Mouse (Mus musculus) limb, embryonic 11.5 days (tissue): ENCODE data around the gene Bcar3. TPM values are rescaled to one million over a fixed set of nuclear protein-coding genes. Genes with fewer than 3 reads are reported as not detected.

Experiments
- ATAC-seq: fragments of 200-750 bp; cut with Nextera tagmentation; 2 replicates; pipeline ENCODE4 v1.8.0; 2017; ENCODE audit warnings: low read depth; ENCODE audit not compliant: insufficient number of reproducible peaks, low FRiP score, low TSS enrichment
- DNase-seq: peaks from one replicate; pipeline ENCODE4 v3.0.0-alpha.2; 2015; ENCODE audit warnings: low spot score
- H3K27ac ChIP-seq: fragments of 300-500 bp; sonication (generic); replicated peaks from 2 replicates; pipeline ENCODE4 v1.5.1; 2014; ENCODE audit warnings: low read depth, mild to moderate bottlenecking, low read length
- H3K27me3 ChIP-seq: fragments of 300-500 bp; sonication (generic); 2 replicates; pipeline ENCODE4 v1.6.1; 2014; ENCODE audit warnings: mild to moderate bottlenecking, low read length, mixed read lengths; ENCODE audit not compliant: control insufficient read depth, insufficient read depth
- H3K36me3 ChIP-seq: fragments of 300-500 bp; sonication (generic); 2 replicates; pipeline ENCODE4 v1.6.1; 2014; ENCODE audit warnings: mild to moderate bottlenecking, low read length, moderate library complexity, mixed read lengths; ENCODE audit not compliant: control insufficient read depth, insufficient read depth
- H3K4me1 ChIP-seq: fragments of 300-500 bp; sonication (generic); 2 replicates; pipeline ENCODE4 v1.6.1; 2014; ENCODE audit warnings: low read length, mixed read lengths; ENCODE audit not compliant: control insufficient read depth, insufficient read depth
- H3K4me2 ChIP-seq: fragments of 300-500 bp; sonication (generic); 2 replicates; pipeline ENCODE4 v1.6.1; 2014; ENCODE audit warnings: low read depth, mild to moderate bottlenecking, moderate library complexity; ENCODE audit not compliant: severe bottlenecking
- H3K4me3 ChIP-seq: fragments of 300-500 bp; sonication (generic); 2 replicates; pipeline ENCODE4 v1.5.1; 2014; ENCODE audit warnings: low read depth, low read length
- H3K9ac ChIP-seq: fragments of 300-500 bp; sonication (generic); 2 replicates; pipeline ENCODE4 v1.6.1; 2014; ENCODE audit warnings: mild to moderate bottlenecking, low read length
- H3K9me3 ChIP-seq: fragments of 300-500 bp; sonication (generic); 2 replicates; pipeline ENCODE4 v1.6.1; 2016; ENCODE audit warnings: low read length; ENCODE audit not compliant: control insufficient read depth
- WGBS: fragments of 180-500 bp; shearing (Covaris S2); extraction: QIAGEN DNeasy Blood & Tissue Kit; methylation state at CpG from one replicate; pipeline ENCODE4 v1.1.7; 2014; 5-methylcytosine and 5-hydroxymethylcytosine counted together
- polyA plus RNA-seq: library from polyadenylated mRNA; unstranded; fragments of >200 nt; fragmentation: Nextera tagmentation; extraction: Ambion mirVana; gene quantifications from 2 replicates; pipeline ENCODE4 v1.2.1, GENCODE M21; 2014

Bcar3 gene
- polyA plus RNA-seq, 1 experiment from 2014 or later, result 3.8 TPM

DNA sequence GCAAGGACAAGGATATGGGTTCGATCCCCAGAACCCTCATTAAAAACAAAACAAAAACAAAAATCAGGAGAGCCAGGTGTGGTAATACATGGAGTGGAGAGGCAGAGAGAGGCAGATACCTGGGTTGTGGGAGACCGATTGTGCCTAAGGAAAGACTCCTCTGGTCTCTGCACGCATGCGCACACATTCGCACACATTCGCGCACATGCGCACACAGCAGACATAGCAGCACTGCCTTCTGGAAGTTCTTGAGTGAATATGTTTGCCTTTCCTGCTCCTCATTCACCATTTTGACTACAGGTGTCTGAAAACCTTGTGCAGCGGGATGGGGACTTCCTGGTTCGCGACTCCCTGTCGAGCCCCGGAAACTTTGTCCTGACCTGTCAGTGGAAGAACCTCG lies 213.9 kb downstream of the Bcar3 start:
- Histone ChIP-seq H3K9me3 (no peaks in the 10 kb centered on the region), H3K4me1 (peaks cover 18% of the 10 kb centered on the region), H3K4me2 (no peak overlapping the region), H3K27ac (no peak overlapping the region), H3K36me3 (no peaks in the 10 kb centered on the region), H3K27me3 (no peaks in the 10 kb centered on the region), H3K4me3 (no peak overlapping the region), H3K9ac (no peak overlapping the region)
- 95% methylated on average over 14 of the region's 14 CpGs for WGBS
- no peak for ATAC-seq
- DNase-seq, result no peak

DNA sequence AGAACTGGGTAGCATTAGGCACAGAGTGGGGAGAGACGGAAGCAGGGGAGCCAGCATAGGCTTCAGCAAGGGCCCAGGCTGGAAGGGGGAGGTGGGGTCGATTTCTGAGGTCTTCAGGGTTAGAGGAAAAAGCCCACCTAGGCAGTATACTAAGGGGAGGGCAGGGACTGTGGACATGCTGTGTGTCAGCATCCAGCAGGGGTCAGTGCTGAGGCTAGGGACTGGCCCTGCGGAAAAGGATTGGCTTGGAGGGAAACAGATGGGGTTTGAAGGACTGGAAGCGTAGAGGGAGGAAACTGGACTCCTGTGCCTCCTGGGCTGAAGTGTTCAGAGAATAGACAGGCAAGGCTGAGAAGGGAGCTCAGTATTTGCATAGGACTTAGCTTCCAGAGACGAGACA lies 215.1 kb downstream of the Bcar3 start:
- Histone ChIP-seq H3K4me2 (no peak overlapping the region), H3K4me1 (peaks cover 18% of the 10 kb centered on the region), H3K4me3 (no peak overlapping the region), H3K36me3 (no peaks in the 10 kb centered on the region), H3K27me3 (no peaks in the 10 kb centered on the region), H3K27ac (no peak overlapping the region), H3K9ac (no peak overlapping the region), H3K9me3 (no peaks in the 10 kb centered on the region)
- DNase-seq, result peak; percentile 87
- peak; percentile 58 for ATAC-seq
- WGBS, result 24% methylated on average over 5 of the region's 5 CpGs

DNA sequence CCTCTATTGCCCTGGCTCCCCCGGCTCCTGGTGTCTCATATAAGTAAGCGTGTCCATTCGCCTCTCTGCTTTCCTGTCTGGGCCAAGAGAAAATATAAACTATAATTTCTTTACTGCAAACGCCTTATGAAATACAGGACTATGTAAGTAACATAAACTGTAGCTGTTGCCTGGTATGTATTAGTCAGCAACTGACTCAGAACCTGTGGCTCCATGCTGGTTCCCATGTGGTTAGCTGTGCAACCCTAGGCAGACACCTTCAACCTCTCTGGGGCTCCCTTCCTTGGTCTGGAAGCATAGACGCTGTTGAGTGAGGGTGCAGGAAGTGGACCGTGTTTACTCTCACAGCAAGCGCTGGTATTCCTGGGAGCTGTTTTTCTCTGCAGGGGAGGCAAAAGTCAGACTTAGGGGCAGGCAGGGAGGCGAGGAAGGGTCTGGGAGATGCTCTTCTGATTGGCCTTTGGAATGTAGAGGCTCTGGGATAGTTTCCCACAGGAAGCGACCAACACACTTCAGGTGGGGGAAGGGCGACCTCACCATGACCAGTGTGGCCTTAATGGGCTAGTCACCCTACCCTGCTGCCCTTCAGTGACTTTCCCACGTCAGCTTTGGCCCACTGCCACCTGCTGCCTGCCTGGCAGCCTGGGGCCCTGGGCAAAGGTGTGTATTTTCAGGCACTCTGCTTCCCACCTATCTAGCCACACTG lies 215.8 kb downstream of the Bcar3 start:
- no peaks in the 10 kb centered on the region for H3K36me3 ChIP-seq
- ATAC-seq (no peak), DNase-seq (no peak)
- H3K27ac ChIP-seq, result no peak overlapping the region
- no peaks in the 10 kb centered on the region for H3K9me3 ChIP-seq
- H3K4me2 ChIP-seq, result no peak overlapping the region
- no peak overlapping the region for H3K9ac ChIP-seq
- peaks cover 18% of the 10 kb centered on the region for H3K4me1 ChIP-seq
- no peaks in the 10 kb centered on the region for H3K27me3 ChIP-seq
- H3K4me3 ChIP-seq, result no peak overlapping the region
- 61% methylated on average over 11 of the region's 11 CpGs for WGBS

DNA sequence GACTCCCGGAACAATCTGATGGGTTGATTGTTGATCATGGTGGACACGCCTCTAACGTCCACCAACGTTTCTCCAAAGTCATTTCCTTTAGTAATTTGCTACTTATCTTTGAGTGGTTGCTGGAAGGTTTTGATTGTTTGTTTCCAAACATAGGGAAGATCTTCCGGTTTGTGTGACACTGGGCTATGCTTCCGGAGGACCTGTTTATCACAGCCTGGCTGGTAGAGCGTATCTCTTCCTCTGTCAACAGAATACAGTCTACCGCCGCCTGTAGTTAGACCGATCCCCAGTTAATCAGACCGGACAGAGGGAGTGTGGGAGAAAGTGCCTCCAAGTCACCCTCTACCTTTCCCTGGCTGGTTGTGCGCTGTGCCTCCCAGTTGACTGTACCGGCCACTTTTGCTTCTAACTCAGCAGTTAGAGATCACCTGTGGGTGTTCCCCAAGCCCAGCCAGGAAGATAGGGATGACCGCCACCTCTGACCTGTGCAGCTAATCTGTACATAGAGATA lies 216.4 kb downstream of the Bcar3 start:
- no peaks in the 10 kb centered on the region for H3K27me3 ChIP-seq
- H3K4me1 ChIP-seq, result peaks cover 20% of the 10 kb centered on the region
- no peak overlapping the region for H3K4me2 ChIP-seq
- H3K4me3 ChIP-seq, result no peak overlapping the region
- H3K9ac ChIP-seq, result no peak overlapping the region
- ATAC-seq (no peak), DNase-seq (no peak)
- 88% methylated on average over 14 of the region's 14 CpGs for WGBS
- H3K27ac ChIP-seq, result no peak overlapping the region
- no peaks in the 10 kb centered on the region for H3K9me3 ChIP-seq
- no peaks in the 10 kb centered on the region for H3K36me3 ChIP-seq

DNA sequence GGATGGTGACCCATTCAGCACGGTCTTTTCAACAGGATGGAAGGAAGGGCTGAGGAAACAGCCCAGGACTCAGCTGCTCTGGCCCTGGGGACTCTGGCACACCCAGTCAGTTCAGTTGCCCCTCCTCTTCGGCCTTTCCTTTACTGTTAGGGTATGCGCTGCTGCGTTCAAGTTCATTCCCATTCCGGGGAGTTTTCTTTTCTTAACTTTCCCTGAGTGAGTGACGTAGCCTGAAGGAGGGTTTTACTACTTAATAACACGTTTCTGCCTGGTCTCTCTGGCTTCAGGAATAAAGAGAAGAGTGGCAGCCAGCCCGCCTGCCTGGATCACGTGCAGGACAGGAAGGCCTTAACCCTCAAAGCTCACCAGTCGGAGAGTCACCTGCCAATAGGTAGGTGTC lies 217.0 kb downstream of the Bcar3 start:
- H3K36me3 ChIP-seq, result no peaks in the 10 kb centered on the region
- no peaks in the 10 kb centered on the region for H3K9me3 ChIP-seq
- H3K27ac ChIP-seq, result no peak overlapping the region
- no peak overlapping the region for H3K9ac ChIP-seq
- 53% methylated on average over 10 of the region's 10 CpGs for WGBS
- H3K4me3 ChIP-seq, result no peak overlapping the region
- ATAC-seq (no peak), DNase-seq (no peak)
- no peaks in the 10 kb centered on the region for H3K27me3 ChIP-seq
- H3K4me2 ChIP-seq, result no peak overlapping the region
- H3K4me1 ChIP-seq, result peaks cover 27% of the 10 kb centered on the region

DNA sequence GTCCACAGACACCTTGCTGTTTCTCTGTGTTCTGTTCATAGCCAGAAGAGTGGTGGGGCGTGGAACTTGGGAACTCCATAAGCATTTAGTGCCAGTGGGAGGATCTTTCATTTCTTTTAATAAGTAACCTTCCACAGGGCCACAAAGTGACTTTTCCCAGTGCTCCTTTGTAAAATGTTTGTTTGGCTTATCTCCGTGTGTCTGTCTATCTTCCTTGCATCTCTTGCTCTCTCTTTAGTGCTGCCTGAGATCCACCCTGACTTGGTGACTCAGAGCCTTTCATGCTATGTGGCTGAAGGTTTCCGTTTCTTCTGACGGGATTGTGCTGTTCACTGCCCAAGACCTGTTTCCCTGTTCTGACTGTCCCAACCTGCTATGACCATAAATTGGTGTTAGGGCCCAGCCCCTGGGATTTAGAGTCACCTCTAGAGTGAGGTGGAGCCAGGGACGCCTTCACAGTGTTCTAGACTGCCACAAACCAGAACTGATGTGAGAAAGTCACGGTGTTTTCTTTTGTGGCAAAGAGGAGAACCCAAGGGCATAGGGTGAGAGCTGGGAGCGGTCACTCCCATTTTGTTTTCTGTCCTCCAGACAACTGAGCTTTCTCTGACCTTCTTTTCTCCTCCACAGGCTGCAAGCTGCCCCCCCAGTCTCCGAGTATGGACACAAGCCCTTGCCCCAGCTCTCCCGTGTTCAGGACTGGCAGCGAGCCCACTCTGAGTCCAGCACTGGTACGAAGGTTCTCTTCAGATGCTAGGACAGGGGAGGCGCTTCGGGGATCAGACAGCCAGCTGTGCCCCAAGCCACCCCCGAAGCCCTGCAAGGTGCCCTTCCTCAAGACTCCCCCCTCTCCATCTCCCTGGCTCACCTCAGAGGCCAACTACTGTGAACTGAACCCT lies 218.0 kb downstream of the Bcar3 start:
- peaks cover 25% of the 10 kb centered on the region for H3K4me1 ChIP-seq
- no peak overlapping the region for H3K27ac ChIP-seq

DNA sequence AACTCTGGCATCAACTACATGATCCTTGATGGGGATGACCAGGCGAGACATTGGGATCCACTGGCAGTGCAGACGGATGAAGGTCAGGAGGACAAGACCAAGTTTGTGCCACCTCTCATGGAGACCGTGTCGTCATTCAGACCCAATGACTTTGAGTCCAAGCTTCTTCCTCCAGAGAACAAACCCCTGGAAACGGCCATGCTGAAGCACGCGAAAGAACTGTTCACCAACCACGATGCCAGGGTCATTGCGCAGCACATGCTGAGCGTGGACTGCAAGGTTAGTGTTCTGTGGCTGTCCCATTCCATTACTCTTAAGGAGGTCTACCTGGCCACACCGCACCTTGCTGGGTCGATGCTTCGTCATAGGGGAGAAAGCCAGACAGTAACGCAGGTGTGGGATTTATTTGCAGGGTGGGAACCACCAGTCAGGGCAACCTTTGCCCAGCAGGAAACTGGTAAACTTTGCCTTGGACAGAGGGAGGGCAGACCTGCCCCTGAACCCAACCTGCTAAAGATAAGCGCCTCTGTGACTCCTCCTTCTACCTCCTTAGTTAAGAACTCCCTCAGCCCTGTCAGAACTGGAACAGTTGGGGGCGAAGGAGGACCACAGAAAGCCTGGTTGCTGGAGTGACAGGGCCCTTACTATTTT lies 218.9 kb downstream of the Bcar3 start:
- Histone ChIP-seq H3K27ac (no peak overlapping the region), H3K27me3 (no peaks in the 10 kb centered on the region), H3K9me3 (no peaks in the 10 kb centered on the region), H3K4me3 (no peak overlapping the region), H3K4me1 (peaks cover 33% of the 10 kb centered on the region), H3K4me2 (no peak overlapping the region), H3K9ac (no peak overlapping the region), H3K36me3 (no peaks in the 10 kb centered on the region)
- DNase-seq, result no peak
- ATAC-seq, result no peak
- WGBS, result 90% methylated on average over 16 of the region's 16 CpGs

More for the DNA sequence above, 218.0 kb downstream of the Bcar3 start:
- DNase-seq (no peak), ATAC-seq (no peak)
- H3K4me3 ChIP-seq, result no peak overlapping the region
- H3K4me2 ChIP-seq, result no peak overlapping the region
- no peaks in the 10 kb centered on the region for H3K27me3 ChIP-seq
- H3K9me3 ChIP-seq, result no peaks in the 10 kb centered on the region
- WGBS, result 86% methylated on average over 14 of the region's 14 CpGs
- no peaks in the 10 kb centered on the region for H3K36me3 ChIP-seq
- no peak overlapping the region for H3K9ac ChIP-seq

DNA sequence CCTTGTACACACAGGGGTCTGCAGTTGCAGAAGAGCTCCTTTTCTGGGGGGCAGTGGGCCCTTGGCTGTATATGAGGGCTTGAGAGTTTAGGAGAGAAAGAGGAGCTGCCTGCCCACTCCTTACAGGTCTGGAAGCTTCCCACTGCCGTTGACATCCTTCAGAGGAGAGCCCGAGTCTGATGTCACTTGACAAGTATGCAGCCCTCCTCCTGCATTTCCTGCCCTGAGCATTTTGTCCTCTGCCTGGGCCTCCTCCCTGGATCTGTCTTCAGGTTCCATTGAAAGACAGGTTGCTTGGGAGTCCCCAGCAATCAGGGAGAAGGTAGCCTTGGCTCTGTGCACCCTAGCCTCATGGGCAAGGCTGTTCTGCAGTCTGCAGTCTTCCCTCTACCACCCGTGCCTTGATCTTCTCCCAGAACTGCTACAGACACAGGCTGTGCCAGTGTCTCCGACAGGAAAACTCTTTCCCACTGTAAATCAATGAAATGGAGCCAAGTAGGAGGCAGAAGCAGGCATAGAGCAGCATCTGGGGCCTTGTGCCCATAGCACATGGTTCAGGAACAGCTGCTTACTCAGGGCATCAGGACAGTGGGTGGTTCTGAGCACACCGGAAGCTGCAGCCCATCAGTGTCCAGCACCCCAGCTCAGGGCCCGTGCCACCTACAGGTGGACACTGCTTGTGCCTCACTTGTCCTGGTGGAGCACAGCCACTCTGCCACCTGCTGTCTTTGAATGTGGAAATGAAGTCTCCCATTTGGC lies 221.8 kb downstream of the Bcar3 start:
- H3K4me2 ChIP-seq, result no peak overlapping the region
- no peak overlapping the region for H3K4me3 ChIP-seq
- H3K27me3 ChIP-seq, result no peaks in the 10 kb centered on the region
- H3K9me3 ChIP-seq, result no peaks in the 10 kb centered on the region
- no peak overlapping the region for H3K9ac ChIP-seq
- no peak for ATAC-seq
- DNase-seq, result no peak
- peaks cover 42% of the 10 kb centered on the region for H3K4me1 ChIP-seq
- no peak overlapping the region for H3K27ac ChIP-seq
- 68% methylated on average over 6 of the region's 6 CpGs for WGBS
- no peaks in the 10 kb centered on the region for H3K36me3 ChIP-seq
